In genomic region chr6:97179367-97179828, GRCm38 (mm10) we compare ENCODE assay signal across 8 mouse cellular contexts. TPM values are rescaled to one million over a fixed set of nuclear protein-coding genes. Genes with fewer than 3 reads are reported as not detected.
DNase-seq lines count a peak whose midpoint lies in the region; ATAC-seq and TF ChIP-seq lines count a peak whose summit lies in the region.

No protein-coding gene starts in this region.

- peak overlapping the region; percentile 81 for H3K9ac ChIP-seq in kidney, postnatal 0 days (ENCODE audit: low read depth, low read length)
- H3K9ac ChIP-seq in forebrain, postnatal 0 days: peak overlapping the region; percentile 80
- peak overlapping the region; percentile 96 for H3K9ac ChIP-seq in liver, embryonic 15.5 days
- H3K9ac ChIP-seq in stomach, embryonic 16.5 days (ENCODE audit: low read length): peak overlapping the region; percentile 99

- WGBS in kidney, postnatal 0 days: 5% methylated on average over 11 of the region's 11 CpGs
- 9% methylated on average over 11 of the region's 11 CpGs for WGBS in forebrain, postnatal 0 days
- WGBS in liver, embryonic 15.5 days (ENCODE audit: insufficient replicate concordance): 12% methylated on average over 11 of the region's 11 CpGs
- WGBS in stomach, embryonic 16.5 days: 7% methylated on average over 11 of the region's 11 CpGs

- H3K4me2 ChIP-seq in kidney, postnatal 0 days (ENCODE audit: low read length): peak overlapping the region; percentile 72
- peak overlapping the region; percentile 81 for H3K4me2 ChIP-seq in forebrain, postnatal 0 days (ENCODE audit: low read depth)
- peak overlapping the region; percentile 88 for H3K4me2 ChIP-seq in liver, embryonic 15.5 days
- peak overlapping the region; percentile 64 for H3K4me2 ChIP-seq in stomach, embryonic 16.5 days (ENCODE audit: low read depth, low read length)

- no peaks in the 10 kb centered on the region for H3K27me3 ChIP-seq in kidney, postnatal 0 days (ENCODE audit: insufficient read depth, low read length)
- no peaks in the 10 kb centered on the region for H3K27me3 ChIP-seq in forebrain, postnatal 0 days (ENCODE audit: insufficient read depth, low read length)
- no peaks in the 10 kb centered on the region for H3K27me3 ChIP-seq in liver, embryonic 15.5 days
- no peaks in the 10 kb centered on the region for H3K27me3 ChIP-seq in stomach, embryonic 16.5 days (ENCODE audit: control insufficient read depth, insufficient read depth, low read length)

- DNase-seq in kidney, postnatal 0 days (ENCODE audit: low spot score): peak; percentile 52
- no peak for DNase-seq in kidney, adult 18-20 months
- DNase-seq in T-cell, adult 2 months (ENCODE audit: low spot score): peak; percentile 48
- no peak for DNase-seq in forebrain, postnatal 0 days
- no peak for DNase-seq in gastrocnemius, postnatal 14 days
- DNase-seq in cerebellum, postnatal 14 days: no peak

- peak overlapping the region; percentile 87 for H3K4me3 ChIP-seq in kidney, postnatal 0 days (replicated peaks; ENCODE audit: low read depth, low read length)
- peak overlapping the region; percentile 91 for H3K4me3 ChIP-seq in forebrain, postnatal 0 days (ENCODE audit: low read depth, low read length)
- peak overlapping the region; percentile 83 for H3K4me3 ChIP-seq in liver, embryonic 15.5 days (replicated peaks)
- peak overlapping the region; percentile 99 for H3K4me3 ChIP-seq in stomach, embryonic 16.5 days (replicated peaks; ENCODE audit: low read length)

- H3K36me3 ChIP-seq in kidney, postnatal 0 days (ENCODE audit: insufficient read depth, low read length): peaks cover 6% of the 10 kb centered on the region; the same call in 1 of the 2 replicates
- peaks cover 10% of the 10 kb centered on the region for H3K36me3 ChIP-seq in forebrain, postnatal 0 days (ENCODE audit: insufficient read depth)
- peaks cover 18% of the 10 kb centered on the region for H3K36me3 ChIP-seq in liver, embryonic 15.5 days (replicated peaks)
- H3K36me3 ChIP-seq in stomach, embryonic 16.5 days (ENCODE audit: control insufficient read depth, insufficient read depth, low read length): 0 out of 2 replicates have a peak, but pooled peaks cover 2% of the 10 kb centered on the region

- no peak for TF ChIP-seq CTCF in kidney, postnatal 0 days (IDR thresholded peaks at IDR 0.05; ENCODE audit: low read depth)
- no peak for TF ChIP-seq CTCF in forebrain, postnatal 0 days (IDR thresholded peaks at IDR 0.05; ENCODE audit: low read depth)

- intact Hi-C loops in gastrocnemius, postnatal 14 days (cut with DNase I; ENCODE audit: low total_unique reads): no loop called here

- H3K4me1 ChIP-seq in kidney, postnatal 0 days (replicated peaks; ENCODE audit: insufficient read depth, low read length): peaks cover 14% of the 10 kb centered on the region
- peaks cover 12% of the 10 kb centered on the region for H3K4me1 ChIP-seq in forebrain, postnatal 0 days (ENCODE audit: insufficient read depth)
- H3K4me1 ChIP-seq in liver, embryonic 15.5 days (replicated peaks): peaks cover 42% of the 10 kb centered on the region
- peaks cover 10% of the 10 kb centered on the region for H3K4me1 ChIP-seq in stomach, embryonic 16.5 days (ENCODE audit: control insufficient read depth, insufficient read depth, low read length)

- H3K9me3 ChIP-seq in kidney, postnatal 0 days (replicated peaks; ENCODE audit: low read length): no peaks in the 10 kb centered on the region
- H3K9me3 ChIP-seq in forebrain, postnatal 0 days (ENCODE audit: low read length): no peaks in the 10 kb centered on the region
- no peaks in the 10 kb centered on the region for H3K9me3 ChIP-seq in liver, embryonic 15.5 days (replicated peaks)
- no peaks in the 10 kb centered on the region for H3K9me3 ChIP-seq in stomach, embryonic 16.5 days (replicated peaks; ENCODE audit: control insufficient read depth, low read length)

- peak overlapping the region; percentile 92 for H3K27ac ChIP-seq in kidney, postnatal 0 days
- peak overlapping the region; percentile 72 for H3K27ac ChIP-seq in forebrain, postnatal 0 days (ENCODE audit: low read depth, low read length)
- peak overlapping the region; percentile 93 for H3K27ac ChIP-seq in liver, embryonic 15.5 days (replicated peaks)
- H3K27ac ChIP-seq in stomach, embryonic 16.5 days (ENCODE audit: low read length): peak overlapping the region; percentile 96

- peak; percentile 65 for ATAC-seq in kidney, postnatal 0 days (replicated peaks; ENCODE audit: low FRiP score, low read depth)
- ATAC-seq in forebrain, postnatal 0 days: peak; percentile 53
- ATAC-seq in liver, embryonic 15.5 days (ENCODE audit: insufficient read depth): peak; percentile 58
- peak; percentile 64 for ATAC-seq in stomach, embryonic 16.5 days (ENCODE audit: insufficient read depth, low FRiP score)

RNA-seq across cellular contexts. Expression of gene Tmf1, which starts 0.5 kb away (rescaled TPM):
- polyA plus RNA-seq in kidney, postnatal 0 days (2015; fragmentation: Nextera tagmentation; extraction: Ambion mirVana): 48.6 and 50.7 TPM in 2 replicates
- total RNA-seq in forebrain, postnatal 0 days (2014; rRNA removed): 30.7 and 32.7 TPM in 2 replicates
- 31.9 and 41.3 TPM in 2 replicates for polyA plus RNA-seq in forebrain, postnatal 0 days (2015; fragmentation: Nextera tagmentation; extraction: Ambion mirVana)
- polyA plus RNA-seq in liver, embryonic 15.5 days (2015; fragmentation: Nextera tagmentation; extraction: Ambion mirVana): 12.5 and 13.2 TPM in 2 replicates
- polyA plus RNA-seq in stomach, embryonic 16.5 days (2015; fragmentation: Nextera tagmentation; extraction: Ambion mirVana): 27.7 and 35.2 TPM in 2 replicates
- total RNA-seq in gastrocnemius, postnatal 14 days (2021): 10 to 100 TPM; 24.8 to 26.3 TPM

RNA-seq across cellular contexts. Expression of gene Uba3, which starts 26.0 kb away (rescaled TPM):
- 57.1 TPM in 2 replicates for polyA plus RNA-seq in kidney, postnatal 0 days (2015; fragmentation: Nextera tagmentation; extraction: Ambion mirVana)
- total RNA-seq in forebrain, postnatal 0 days (2014; rRNA removed): 83.2 and 86.3 TPM in 2 replicates
- 61.3 and 67.2 TPM in 2 replicates for polyA plus RNA-seq in forebrain, postnatal 0 days (2015; fragmentation: Nextera tagmentation; extraction: Ambion mirVana)
- polyA plus RNA-seq in liver, embryonic 15.5 days (2015; fragmentation: Nextera tagmentation; extraction: Ambion mirVana): 23.4 and 26.0 TPM in 2 replicates
- polyA plus RNA-seq in stomach, embryonic 16.5 days (2015; fragmentation: Nextera tagmentation; extraction: Ambion mirVana): 62.7 and 64.9 TPM in 2 replicates
- total RNA-seq in gastrocnemius, postnatal 14 days (2021): 10 to 100 TPM; 41.3 to 44.6 TPM

RNA-seq across cellular contexts. Expression of gene Eogt, which starts 30.4 kb away (rescaled TPM):
- polyA plus RNA-seq in kidney, postnatal 0 days (2015; fragmentation: Nextera tagmentation; extraction: Ambion mirVana): 12.8 and 14.4 TPM in 2 replicates
- 18.0 and 24.8 TPM in 2 replicates for total RNA-seq in forebrain, postnatal 0 days (2014; rRNA removed)
- polyA plus RNA-seq in forebrain, postnatal 0 days (2015; fragmentation: Nextera tagmentation; extraction: Ambion mirVana): 5.5 and 8.8 TPM in 2 replicates
- polyA plus RNA-seq in liver, embryonic 15.5 days (2015; fragmentation: Nextera tagmentation; extraction: Ambion mirVana): 1.8 and 2.5 TPM in 2 replicates
- polyA plus RNA-seq in stomach, embryonic 16.5 days (2015; fragmentation: Nextera tagmentation; extraction: Ambion mirVana): 12.7 and 14.7 TPM in 2 replicates
- 1 to 10 TPM; 5.3 to 7.8 TPM for total RNA-seq in gastrocnemius, postnatal 14 days (2021)

RNA-seq across cellular contexts. Expression of gene Arl6ip5, which starts 31.1 kb away (rescaled TPM):
- polyA plus RNA-seq in kidney, postnatal 0 days (2015; fragmentation: Nextera tagmentation; extraction: Ambion mirVana): 64.9 and 72.3 TPM in 2 replicates
- total RNA-seq in forebrain, postnatal 0 days (2014; rRNA removed): 101 and 121 TPM in 2 replicates
- polyA plus RNA-seq in forebrain, postnatal 0 days (2015; fragmentation: Nextera tagmentation; extraction: Ambion mirVana): 144 and 146 TPM in 2 replicates
- polyA plus RNA-seq in liver, embryonic 15.5 days (2015; fragmentation: Nextera tagmentation; extraction: Ambion mirVana): 33.5 and 34.6 TPM in 2 replicates
- polyA plus RNA-seq in stomach, embryonic 16.5 days (2015; fragmentation: Nextera tagmentation; extraction: Ambion mirVana): 77.0 and 93.1 TPM in 2 replicates
- 100 to 1,000 TPM; 186 to 210 TPM for total RNA-seq in gastrocnemius, postnatal 14 days (2021)

Comparison
In these comparisons a context has a peak if more than half of its experiments do, and no peak if none do; other contexts are left out.
1. DNase-seq: peak in kidney, postnatal 0 days (single experiment) and T-cell, adult 2 months (single experiment); none in kidney, adult 18-20 months (single experiment), forebrain, postnatal 0 days (single experiment), gastrocnemius, postnatal 14 days (single experiment) and cerebellum, postnatal 14 days (0 of 2).
2. Peak in every context shown above with its lines, with median percentiles within 50 percentile points of each other: ATAC-seq, H3K27ac ChIP-seq, H3K4me2 ChIP-seq, H3K4me3 ChIP-seq and H3K9ac ChIP-seq.